Mouse (Mus musculus) MEL (cell line): ENCODE data around the gene Neu2. TPM values are rescaled to one million over a fixed set of nuclear protein-coding genes. Genes with fewer than 3 reads are reported as not detected.

Experiments
- DNase-seq: peaks from one replicate; pipeline ENCODE4 v3.0.0; 2011; ENCODE audit warnings: low read depth, low spot score
- H3K27ac ChIP-seq: 2 replicates; pipeline ENCODE4 v1.5.1; 2012; ENCODE audit warnings: low read depth, mild to moderate bottlenecking, control low read depth, low read length, moderate library complexity; ENCODE audit not compliant: control insufficient read depth
- H3K27me3 ChIP-seq, 2 experiments: fragments of 150-350 bp in 1 of 2; sonication (generic) in 1 of 2; 2 replicates each; pipeline ENCODE4 v1.6.1; 2012; ENCODE audit warnings: low read length in 2 of 2, mild to moderate bottlenecking in 2 of 2, improper control_type of control experiment in 1 of 2, moderate library complexity in 1 of 2; ENCODE audit not compliant: insufficient read depth in 2 of 2, control insufficient read depth in 1 of 2
- H3K36me3 ChIP-seq, 2 experiments: 2 replicates each; pipeline ENCODE4 v1.6.1; 2012 to 2014; ENCODE audit warnings: low read length in 2 of 2, improper control_type of control experiment in 1 of 2, inconsistent platforms in 1 of 2, mild to moderate bottlenecking in 1 of 2; ENCODE audit not compliant: insufficient read depth in 2 of 2, control insufficient read depth in 1 of 2
- H3K4me1 ChIP-seq, 2 experiments: fragments of 150-350 bp in 1 of 2; sonication (generic) in 1 of 2; 2 replicates each; pipeline ENCODE4 v1.6.1; 2012; ENCODE audit warnings: low read length in 2 of 2, improper control_type of control experiment in 1 of 2, mild to moderate bottlenecking in 1 of 2; ENCODE audit not compliant: insufficient read depth in 2 of 2, control insufficient read depth in 1 of 2
- H3K4me3 ChIP-seq, 2 experiments: fragments of 150-350 bp in 1 of 2; sonication (generic) in 1 of 2; 2 replicates each; pipeline ENCODE4 v1.5.1; 2012; ENCODE audit warnings: low read depth in 2 of 2, low read length in 2 of 2, mild to moderate bottlenecking in 2 of 2, moderate library complexity in 2 of 2, control low read depth in 1 of 2, improper control_type of control experiment in 1 of 2; ENCODE audit not compliant: control insufficient read depth in 1 of 2, insufficient read depth in 1 of 2
- H3K79me2 ChIP-seq: 2 replicates; pipeline ENCODE4 v1.6.1; 2012; ENCODE audit warnings: mild to moderate bottlenecking, low read length, moderate library complexity; ENCODE audit not compliant: control insufficient read depth, poor library complexity, insufficient read depth
- H3K9ac ChIP-seq: 2 replicates; pipeline ENCODE4 v1.6.1; 2012; ENCODE audit warnings: low read depth, mild to moderate bottlenecking, control low read depth, low read length, moderate library complexity; ENCODE audit not compliant: control insufficient read depth, poor library complexity, severe bottlenecking
- H3K9me3 ChIP-seq: fragments of 150-350 bp; sonication (generic); replicated peaks from 2 replicates; pipeline ENCODE4 v1.6.1; 2012; ENCODE audit warnings: mild to moderate bottlenecking, low read length, improper control_type of control experiment, moderate library complexity; ENCODE audit not compliant: insufficient read depth
- BHLHE40 ChIP-seq: IDR thresholded peaks from 2 replicates; pipeline ENCODE4 v1.6.1; 2012; ENCODE audit warnings: low read depth, mild to moderate bottlenecking, inconsistent platforms, low read length, improper control_type of control experiment, borderline replicate concordance
- CHD1 ChIP-seq: IDR thresholded peaks from 2 replicates; pipeline ENCODE4 v1.6.1; 2012; ENCODE audit warnings: low read depth, mild to moderate bottlenecking, inconsistent platforms, low read length, improper control_type of control experiment
- CHD2 ChIP-seq: IDR thresholded peaks from 2 replicates; pipeline ENCODE4 v1.6.1; 2011; ENCODE audit warnings: low read length, improper control_type of control experiment
- CTCF ChIP-seq, 3 experiments: IDR thresholded peaks in 2 of 3; conservative IDR thresholded peaks in 1 of 3; 2 replicates each; pipeline ENCODE4 v1.5.1; 2011 to 2012; ENCODE audit warnings: low read length in 3 of 3, low read depth in 2 of 3, mild to moderate bottlenecking in 2 of 3, improper control_type of control experiment in 1 of 3, inconsistent platforms in 1 of 3, mixed read lengths in 1 of 3, moderate library complexity in 1 of 3; ENCODE audit not compliant: control insufficient read depth in 1 of 3, insufficient read depth in 1 of 3, poor library complexity in 1 of 3, severe bottlenecking in 1 of 3
- E2F4 ChIP-seq: IDR thresholded peaks from 2 replicates; pipeline ENCODE4 v1.6.1; 2011; ENCODE audit warnings: low read depth, low read length, improper control_type of control experiment, borderline replicate concordance
- ELF1 ChIP-seq: IDR thresholded peaks from 2 replicates; pipeline ENCODE4 v1.6.1; 2014; ENCODE audit warnings: low read depth, mild to moderate bottlenecking, inconsistent platforms, low read length, improper control_type of control experiment, moderate library complexity
- EP300 ChIP-seq, 2 experiments: IDR thresholded peaks; 2 replicates each; pipeline ENCODE4 v1.6.1; 2011; ENCODE audit warnings: improper control_type of control experiment in 2 of 2, low read length in 2 of 2, low read depth in 1 of 2, mild to moderate bottlenecking in 1 of 2
- GATA1 ChIP-seq: IDR thresholded peaks from 2 replicates; pipeline ENCODE4 v1.6.1; 2011; ENCODE audit warnings: low read depth, low read length, improper control_type of control experiment
- MAFK ChIP-seq: IDR thresholded peaks from 2 replicates; pipeline ENCODE4 v1.6.1; 2011; ENCODE audit warnings: low read depth, mild to moderate bottlenecking, low read length, improper control_type of control experiment, borderline replicate concordance
- MAZ ChIP-seq: IDR thresholded peaks from 2 replicates; pipeline ENCODE4 v1.6.1; 2012; ENCODE audit warnings: low read depth, mild to moderate bottlenecking, inconsistent platforms, low read length, improper control_type of control experiment
- MEF2A ChIP-seq: IDR thresholded peaks from 2 replicates; pipeline ENCODE4 v1.6.1; 2014; ENCODE audit warnings: low read depth, mild to moderate bottlenecking, inconsistent platforms, low read length, improper control_type of control experiment; ENCODE audit not compliant: poor library complexity, insufficient replicate concordance, severe bottlenecking; ENCODE audit errors: extremely low read depth
- MXI1 ChIP-seq: IDR thresholded peaks from 2 replicates; pipeline ENCODE4 v1.6.1; 2011; ENCODE audit warnings: mild to moderate bottlenecking, low read depth, low read length, improper control_type of control experiment
- MYC ChIP-seq: IDR thresholded peaks from 2 replicates; pipeline ENCODE4 v1.6.1; 2011; ENCODE audit warnings: low read depth, mild to moderate bottlenecking, low read length, improper control_type of control experiment, moderate library complexity
- NRF1 ChIP-seq: IDR thresholded peaks from 2 replicates; pipeline ENCODE4 v1.6.1; 2014; ENCODE audit warnings: low read depth, mild to moderate bottlenecking, inconsistent platforms, low read length, improper control_type of control experiment, moderate library complexity; ENCODE audit not compliant: poor library complexity, insufficient read depth, severe bottlenecking
- POLR2AphosphoS5 ChIP-seq: IDR thresholded peaks from 2 replicates; pipeline ENCODE4 v1.6.1; 2012; ENCODE audit warnings: low read depth, borderline replicate concordance, mild to moderate bottlenecking, inconsistent platforms, low read length, moderate library complexity, mixed read lengths
- RAD21 ChIP-seq: IDR thresholded peaks from 2 replicates; pipeline ENCODE4 v1.6.1; 2011; ENCODE audit warnings: mild to moderate bottlenecking, low read depth, low read length, improper control_type of control experiment
- RCOR1 ChIP-seq: IDR thresholded peaks from 2 replicates; pipeline ENCODE4 v1.6.1; 2012; ENCODE audit warnings: low read depth, mild to moderate bottlenecking, inconsistent platforms, low read length, improper control_type of control experiment
- SIN3A ChIP-seq: IDR thresholded peaks from 2 replicates; pipeline ENCODE4 v1.6.1; 2012; ENCODE audit warnings: low read length, improper control_type of control experiment, inconsistent platforms
- SMC3 ChIP-seq: IDR thresholded peaks from 2 replicates; pipeline ENCODE4 v1.6.1; 2011; ENCODE audit warnings: low read depth, low read length, improper control_type of control experiment
- TAL1 ChIP-seq: IDR thresholded peaks from 2 replicates; pipeline ENCODE4 v1.6.1; 2012; ENCODE audit warnings: mild to moderate bottlenecking, inconsistent platforms, low read length, moderate library complexity, mixed read lengths
- TBP ChIP-seq: IDR thresholded peaks from 2 replicates; pipeline ENCODE4 v1.8.0; 2011; ENCODE audit warnings: low read depth, low read length, improper control_type of control experiment
- TCF12 ChIP-seq: IDR thresholded peaks from 2 replicates; pipeline ENCODE4 v1.6.1; 2014; ENCODE audit warnings: low read depth, mild to moderate bottlenecking, inconsistent platforms, low read length, improper control_type of control experiment, moderate library complexity
- UBTF ChIP-seq: IDR thresholded peaks from 2 replicates; pipeline ENCODE4 v1.6.1; 2012; ENCODE audit warnings: low read depth, mild to moderate bottlenecking, inconsistent platforms, low read length, improper control_type of control experiment, moderate library complexity, borderline replicate concordance; ENCODE audit not compliant: insufficient read depth
- USF1 ChIP-seq: IDR thresholded peaks from 2 replicates; pipeline ENCODE4 v1.6.1; 2014; ENCODE audit warnings: low read depth, mild to moderate bottlenecking, inconsistent platforms, low read length, improper control_type of control experiment, moderate library complexity
- USF2 ChIP-seq, 2 experiments: IDR thresholded peaks; 2 replicates each; pipeline ENCODE4 v1.6.1; 2011 to 2012; ENCODE audit warnings: improper control_type of control experiment in 2 of 2, low read length in 2 of 2, borderline replicate concordance in 1 of 2, inconsistent platforms in 1 of 2, low read depth in 1 of 2, mild to moderate bottlenecking in 1 of 2; ENCODE audit not compliant: insufficient read depth in 1 of 2
- ZC3H11A ChIP-seq: IDR thresholded peaks from 2 replicates; pipeline ENCODE4 v1.6.1; 2012; ENCODE audit warnings: low read depth, mild to moderate bottlenecking, inconsistent platforms, low read length, improper control_type of control experiment
- ZKSCAN1 ChIP-seq: IDR thresholded peaks from 2 replicates; pipeline ENCODE4 v1.6.1; 2012; ENCODE audit warnings: low read depth, mild to moderate bottlenecking, inconsistent platforms, low read length, improper control_type of control experiment, moderate library complexity
- ZNF384 ChIP-seq: IDR thresholded peaks from 2 replicates; pipeline ENCODE4 v1.6.1; 2012; ENCODE audit warnings: low read depth, mild to moderate bottlenecking, inconsistent platforms, low read length, improper control_type of control experiment
- polyA plus RNA-seq, 2 experiments: library from polyadenylated mRNA; stranded (reverse) in 1 of 2; unstranded in 1 of 2; fragments of >175 nt in 1 of 2; fragments of >200 nt in 1 of 2; gene quantifications; 2 replicates each; pipeline versions ENCODE4 v1.2.1 to v1.2.4; 2012; ENCODE audit warnings: low replicate concordance in 2 of 2, low read depth in 1 of 2; ENCODE audit not compliant: insufficient read length in 2 of 2, insufficient read depth in 1 of 2, missing spikeins in 1 of 2
- total RNA-seq: library from RNA; depleted of rRNA; stranded (reverse); fragments of 300-350 nt; gene quantifications from 2 replicates; pipeline ENCODE4 v1.2.3, GENCODE M21; 2012; rRNA removed

Gene Neu2
- not detected in 2 replicates for total RNA-seq
- not detected for polyA plus RNA-seq

- Histone ChIP-seq H3K36me3 (no peaks in the 10 kb centered on the region), H3K27me3 (peaks cover 0 to 2% of the 10 kb centered on the region in 2 experiments; a peak in 2 of 4 replicates), H3K79me2 (no peaks in the 10 kb centered on the region), H3K4me3 (no peak within 1 kb of the TSS), H3K9ac (no peak within 1 kb of the TSS), H3K4me1 (no peaks in the 10 kb centered on the region), H3K27ac (no peak within 1 kb of the TSS), H3K9me3 (no peaks in the 10 kb centered on the region)
- TF ChIP-seq MAFK = no peak
- TF ChIP-seq MXI1 = no peak
- no peak for TF ChIP-seq TCF12
- no peak for TF ChIP-seq TAL1
- no peak for DNase-seq
Observed at GRCm38 (mm10) chr1:87509561-87510165, at the start of gene Neu2. TSS of gene Neu2 (plus strand) at chr1:87509889.

DNA sequence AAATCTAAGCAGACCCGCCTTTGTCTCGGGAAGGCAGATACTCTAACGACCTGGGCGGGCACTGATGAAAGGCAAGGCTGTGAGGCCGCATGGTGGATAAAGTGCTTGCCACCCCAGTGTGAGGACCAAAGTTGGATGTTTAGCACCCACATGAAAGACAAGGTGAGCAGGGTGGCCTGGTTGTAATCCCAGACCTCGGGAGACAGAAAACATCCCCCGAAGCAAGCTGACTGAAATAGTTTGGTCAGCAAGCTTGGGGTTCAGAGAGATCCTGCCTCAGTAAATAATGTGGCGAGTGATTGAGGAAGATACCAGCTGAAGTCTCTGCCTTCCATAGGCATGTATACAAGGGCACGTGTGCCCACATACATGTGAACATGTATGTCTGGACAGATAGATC, 42.2 kb upstream of the Neu2 start:
- H3K27me3 ChIP-seq = no peaks in the 10 kb centered on the region

DNA sequence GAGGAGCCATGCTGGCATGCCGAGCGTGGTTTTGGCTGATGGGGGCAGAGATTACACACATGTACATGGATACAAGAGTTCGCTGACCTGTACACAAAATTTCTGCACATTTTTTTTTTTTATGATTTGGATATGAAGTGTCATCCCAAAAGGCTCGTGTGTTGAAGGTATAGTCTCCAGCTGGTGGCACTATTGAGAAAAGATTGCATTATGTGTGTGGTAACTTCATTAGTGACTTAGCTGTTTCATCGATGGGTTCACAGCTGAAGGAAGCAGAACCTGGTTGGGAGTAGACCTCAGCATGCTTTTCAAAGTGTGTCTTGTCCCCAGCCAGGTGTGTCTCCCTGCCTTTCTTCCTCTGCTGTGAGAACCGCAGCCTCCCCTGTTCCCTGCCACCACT, 41.4 kb upstream of the Neu2 start:
- Histone ChIP-seq H3K4me1 (no peaks in the 10 kb centered on the region), H3K4me3 (no peak overlapping the region), H3K9me3 (no peaks in the 10 kb centered on the region), H3K79me2 (no peaks in the 10 kb centered on the region), H3K9ac (no peak overlapping the region), H3K36me3 (no peaks in the 10 kb centered on the region), H3K27ac (no peak overlapping the region), H3K27me3 (peaks cover 0 to under 1% of the 10 kb centered on the region in 2 experiments; a peak in 2 of 4 replicates)
- DNase-seq = peak; percentile 52
- TF ChIP-seq RAD21 (peak; percentile 73), NRF1 (no peak), ZNF384 (peak; percentile 63), MEF2A (no peak), MAZ (no peak), MAFK (no peak), ELF1 (no peak), CHD2 (no peak), CHD1 (no peak), TBP (no peak), USF1 (no peak), ZC3H11A (peak; percentile 67), EP300 (IDR thresholded peaks at IDR 0.05; ENCODE audit: low read depth in 1 of 2, low read length in 2 of 2) (no peak), E2F4 (no peak), GATA1 (no peak), SMC3 (peak; percentile 83), CTCF (IDR thresholded peaks at IDR 0.05 in 2 of 3, conservative IDR thresholded peaks at IDR 0.05 in 1 of 3; ENCODE audit: control insufficient read depth in 1 of 3, insufficient read depth in 1 of 3, low read depth in 2 of 3, low read length in 3 of 3, poor library complexity in 1 of 3, severe bottlenecking in 1 of 3) (peak in 2 of 3 experiments; percentile 12 to 66; a peak in 3 of 6 replicates)

More for the DNA sequence above, 42.2 kb upstream of the Neu2 start:
- Histone ChIP-seq H3K36me3 (no peaks in the 10 kb centered on the region), H3K27ac (no peak overlapping the region), H3K9ac (no peak overlapping the region), H3K9me3 (no peaks in the 10 kb centered on the region), H3K79me2 (no peaks in the 10 kb centered on the region), H3K4me3 (no peak overlapping the region), H3K4me1 (no peaks in the 10 kb centered on the region)
- DNase-seq = peak; percentile 12
- TF ChIP-seq MEF2A (no peak), UBTF (no peak), USF2 (IDR thresholded peaks at IDR 0.05; ENCODE audit: borderline replicate concordance in 1 of 2, insufficient read depth in 1 of 2, low read depth in 1 of 2, low read length in 2 of 2) (no peak), USF1 (no peak), ELF1 (no peak), POLR2AphosphoS5 (no peak), NRF1 (no peak), ZKSCAN1 (no peak), BHLHE40 (no peak), TCF12 (no peak), RCOR1 (no peak), EP300 (IDR thresholded peaks at IDR 0.05; ENCODE audit: low read depth in 1 of 2, low read length in 2 of 2) (no peak), SIN3A (no peak), MYC (no peak)
